11 mouse cellular contexts compared by ENCODE assay signal in the genomic region with DNA sequence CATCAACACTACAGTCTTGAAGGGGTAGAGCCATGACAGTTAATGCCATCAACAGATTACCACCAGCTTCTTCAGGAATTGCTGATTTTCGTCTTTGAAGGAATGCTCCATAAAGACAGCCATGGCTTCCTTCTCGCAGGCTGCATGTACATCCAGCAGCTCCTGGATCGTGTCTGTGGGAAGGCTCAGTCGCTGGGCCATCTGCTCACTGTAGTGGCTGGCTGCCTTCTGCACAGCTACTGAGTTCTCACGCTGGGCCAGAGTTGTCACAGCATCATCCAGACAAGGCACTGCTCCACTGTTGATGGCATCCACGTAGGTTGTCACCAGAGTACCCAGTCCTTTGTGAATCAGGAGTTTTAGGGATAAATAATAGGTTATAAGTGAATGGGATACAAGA. TPM values are rescaled to one million over a fixed set of nuclear protein-coding genes. Genes with fewer than 3 reads are reported as not detected.
DNase-seq lines count a peak whose midpoint lies in the region; TF ChIP-seq lines count a peak whose summit lies in the region.
"Not testable (repeated sequence)": the region's sequence is repeated elsewhere in the genome, so short reads cannot be mapped to it uniquely, and the experiment has no call there.
"Had no signal": no experiment of that assay in that cellular context is flagged by ENCODE, and none has a peak within 500 bp of the region (broad histone marks: within the 10 kb centered on the region; RNA-seq: fewer than 3 reads in every experiment).

No protein-coding gene starts in this region.

- intact Hi-C loops in left cerebral cortex, postnatal 4 days (cut with DNase I) = not testable (repeated sequence)

- H3K27ac ChIP-seq in layer of hippocampus, adult 2 months = not testable (repeated sequence)

- DNase-seq in cerebellum, adult 18-20 months = peak; percentile 2 to 5
- DNase-seq in frontal cortex, adult 2 months (ENCODE audit: extremely low spot score in 1 of 2, low spot score in 1 of 2) = peak; percentile 14 to 32
- peak; percentile 7 to 9 for DNase-seq in layer of hippocampus, adult 2 months (ENCODE audit: low spot score in 2 of 2)
- peak; percentile 6 to 23 for DNase-seq in left cerebral cortex, adult 18-20 months (ENCODE audit: low spot score in 2 of 2)
- peak; percentile 17 for DNase-seq in left cerebral cortex, postnatal 4 days
- DNase-seq in right cerebral cortex, postnatal 14 days = peak; percentile 25

- H3K4me3 ChIP-seq in layer of hippocampus, adult 2 months = not testable (repeated sequence)

- not testable (repeated sequence) for TF ChIP-seq CTCF in layer of hippocampus, adult 2 months (conservative IDR thresholded peaks at IDR 0.05)

RNA-seq across cellular contexts. Expression of gene Gbp9, which starts 17.6 kb away (rescaled TPM):
- 3.0 and 3.8 TPM in 2 replicates for polyA plus RNA-seq in frontal cortex, adult 2 months (2012; rRNA removed)
- 1 to 10 TPM; 1.3 to 2.2 TPM for total RNA-seq in layer of hippocampus, adult 2 months (2021)
- total RNA-seq in left cerebral cortex, adult 18-20 months (2021) = 1 to 10 TPM; 2.4 to 4.1 TPM
- total RNA-seq in left cerebral cortex, postnatal 4 days (2021) = 1 to 10 TPM; 1.9 to 2.8 TPM
- polyA plus RNA-seq: C2C12 had no signal

RNA-seq across cellular contexts. Expression of gene Gbp8, which starts 17.6 kb away (rescaled TPM):
- 0.38 TPM in 2 replicates for polyA plus RNA-seq in frontal cortex, adult 2 months (2012; rRNA removed)
- total RNA-seq in layer of hippocampus, adult 2 months (2021) = under 1 TPM in 1 of 2 experiments, not detected in 1; 0.15 TPM
- under 1 TPM; 0.16 to 0.21 TPM for total RNA-seq in left cerebral cortex, adult 18-20 months (2021)
- total RNA-seq in left cerebral cortex, postnatal 4 days (2021) = under 1 TPM; 0.22 to 0.34 TPM
- total RNA-seq: gastrocnemius, adult 2 months; granulocyte monocyte progenitor cell, adult 5-6 weeks; MEL had no signal
- polyA plus RNA-seq: C2C12; forebrain, embryonic 11.5 days had no signal

RNA-seq across cellular contexts. Expression of gene Gbp4, which starts 17.7 kb away (rescaled TPM):
- 3.2 and 4.2 TPM in 2 replicates for polyA plus RNA-seq in frontal cortex, adult 2 months (2012; rRNA removed)
- 1 to 10 TPM; 1.0 to 1.7 TPM for total RNA-seq in layer of hippocampus, adult 2 months (2021)
- 1 to 10 TPM; 1.0 to 1.9 TPM for total RNA-seq in left cerebral cortex, adult 18-20 months (2021)
- total RNA-seq in left cerebral cortex, postnatal 4 days (2021) = 1 to 10 TPM; 1.3 TPM
- total RNA-seq: granulocyte monocyte progenitor cell, adult 5-6 weeks; MEL had no signal
- polyA plus RNA-seq: C2C12 had no signal
